Mouse (Mus musculus) forebrain, postnatal 0 days (tissue): ENCODE data around the gene Zdhhc25. TPM values are rescaled to one million over a fixed set of nuclear protein-coding genes. Genes with fewer than 3 reads are reported as not detected.

ENCODE experiments used
- ATAC-seq: fragments of 200-750 bp; cut with Nextera tagmentation; 2 replicates; pipeline ENCODE4 v1.8.0; 2017; ENCODE audit warnings: mild to moderate bottlenecking, moderate library complexity
- DNase-seq: peaks from one replicate; pipeline ENCODE4 v3.0.0-alpha.2; 2015
- H3K27ac ChIP-seq: fragments of 300-500 bp; sonication (generic); 2 replicates; pipeline ENCODE4 v1.5.1; 2014; ENCODE audit warnings: low read depth, mild to moderate bottlenecking, antibody characterized with exemption, low read length, moderate library complexity, mixed read lengths
- H3K27me3 ChIP-seq: fragments of 300-500 bp; sonication (generic); 2 replicates; pipeline ENCODE4 v1.6.1; 2014; ENCODE audit warnings: mild to moderate bottlenecking, low read length, mixed read lengths; ENCODE audit not compliant: insufficient read depth
- H3K36me3 ChIP-seq: fragments of 300-500 bp; sonication (generic); 2 replicates; pipeline ENCODE4 v1.6.1; 2014; ENCODE audit warnings: mild to moderate bottlenecking, moderate library complexity; ENCODE audit not compliant: insufficient read depth
- H3K4me1 ChIP-seq: fragments of 300-500 bp; sonication (generic); 2 replicates; pipeline ENCODE4 v1.6.1; 2014; ENCODE audit warnings: antibody characterized with exemption; ENCODE audit not compliant: insufficient read depth
- H3K4me2 ChIP-seq: fragments of 300-500 bp; sonication (generic); 2 replicates; pipeline ENCODE4 v1.6.1; 2014; ENCODE audit warnings: low read depth, mild to moderate bottlenecking, moderate library complexity
- H3K4me3 ChIP-seq: fragments of 300-500 bp; sonication (generic); 2 replicates; pipeline ENCODE4 v1.5.1; 2014; ENCODE audit warnings: low read depth, low read length, mixed read lengths
- H3K9ac ChIP-seq: fragments of 300-500 bp; sonication (generic); 2 replicates; pipeline ENCODE4 v1.6.1; 2014; ENCODE audit warnings: mild to moderate bottlenecking
- H3K9me3 ChIP-seq: fragments of 300-500 bp; sonication (generic); 2 replicates; pipeline ENCODE4 v1.6.1; 2016; ENCODE audit warnings: low read length
- CTCF ChIP-seq: sonication (generic); IDR thresholded peaks from 2 replicates; pipeline ENCODE4 v1.5.1; 2016; ENCODE audit warnings: antibody characterized with exemption, control low read depth, low read depth
- WGBS: fragments of 180-500 bp; shearing (Covaris S2); extraction: QIAGEN DNeasy Blood & Tissue Kit; methylation state at CpG from one replicate; pipeline ENCODE4 v1.1.7; 2014; 5-methylcytosine and 5-hydroxymethylcytosine counted together
- polyA plus RNA-seq: library from polyadenylated mRNA; unstranded; fragments of >200 nt; fragmentation: Nextera tagmentation; extraction: Ambion mirVana; gene quantifications from 2 replicates; pipeline ENCODE4 v1.2.1, GENCODE M21; 2015
- total RNA-seq: library from RNA; depleted of rRNA; stranded (reverse); fragments of >200 nt; gene quantifications from 2 replicates; pipeline ENCODE4 v1.2.3, GENCODE M21; 2014

Zdhhc25 gene
- total and polyA plus RNA-seq, 2 experiments from 2014 or later = not detected

DNA sequence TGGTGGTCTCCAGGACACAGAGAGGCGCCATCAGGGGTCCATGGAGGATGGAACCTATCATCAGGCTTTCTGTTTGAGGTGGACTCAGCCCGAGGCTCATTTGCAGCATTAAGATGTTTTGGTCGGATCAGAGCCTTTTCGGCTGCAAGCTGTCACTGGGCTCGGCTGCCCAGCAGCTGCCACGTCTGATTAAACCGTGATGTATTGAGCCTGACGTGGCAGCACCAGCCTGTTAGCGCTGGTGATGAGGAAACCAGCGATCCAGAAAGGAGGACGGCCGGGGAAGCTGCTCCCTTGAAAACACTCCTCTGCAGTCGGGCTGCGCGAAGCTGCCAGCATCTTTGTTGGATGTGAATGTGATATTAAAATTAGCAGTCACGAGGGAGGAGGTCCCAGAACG lies 29.4 kb upstream of the Zdhhc25 start:
- ATAC-seq (no peak), DNase-seq (no peak)
- Histone ChIP-seq H3K4me3 (no peak overlapping the region), H3K4me1 (no peaks in the 10 kb centered on the region), H3K27me3 (no peaks in the 10 kb centered on the region), H3K9me3 (no peaks in the 10 kb centered on the region), H3K27ac (no peak overlapping the region), H3K9ac (no peak overlapping the region), H3K4me2 (no peak overlapping the region), H3K36me3 (no peaks in the 10 kb centered on the region)
- no peak for TF ChIP-seq CTCF
- 52% methylated on average over 17 of the region's 17 CpGs for WGBS

DNA sequence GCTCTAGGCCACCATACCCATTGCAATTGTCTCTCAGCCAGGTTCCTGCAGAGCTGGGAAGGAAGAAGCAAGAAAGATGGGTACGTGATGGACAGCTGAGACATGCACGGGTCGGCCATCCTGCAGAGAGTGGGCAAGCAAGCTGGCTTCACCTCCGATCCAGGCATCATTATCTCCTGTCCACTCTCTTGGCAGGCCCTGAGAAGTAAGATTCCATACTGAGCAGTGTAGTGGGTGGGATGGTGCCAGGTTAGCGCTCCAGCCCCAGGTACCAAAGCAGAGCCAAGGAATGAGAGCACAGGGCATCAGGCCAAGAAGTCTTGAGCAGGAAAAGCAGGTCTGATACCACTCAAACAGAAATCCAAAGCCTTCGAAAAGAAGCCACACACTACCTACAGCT lies 20.6 kb upstream of the Zdhhc25 start:
- DNase-seq (no peak), ATAC-seq (no peak)
- no peaks in the 10 kb centered on the region for H3K36me3 ChIP-seq
- H3K27me3 ChIP-seq = no peaks in the 10 kb centered on the region
- H3K4me1 ChIP-seq = no peaks in the 10 kb centered on the region
- no peak for TF ChIP-seq CTCF
- H3K4me3 ChIP-seq = no peak overlapping the region
- H3K9ac ChIP-seq = no peak overlapping the region
- no peak overlapping the region for H3K27ac ChIP-seq
- H3K9me3 ChIP-seq = no peaks in the 10 kb centered on the region
- no peak overlapping the region for H3K4me2 ChIP-seq
- 81% methylated on average over 6 of the region's 6 CpGs for WGBS

GRCm38 (mm10) chr15:88602496-88602895 lies 2.4 kb downstream of the Zdhhc25 start:
- Histone ChIP-seq H3K9ac (no peak overlapping the region), H3K9me3 (0 out of 2 replicates have a peak, but pooled peaks cover 3% of the 10 kb centered on the region), H3K27me3 (no peaks in the 10 kb centered on the region), H3K36me3 (no peaks in the 10 kb centered on the region), H3K4me1 (no peaks in the 10 kb centered on the region), H3K4me3 (no peak overlapping the region), H3K27ac (no peak overlapping the region), H3K4me2 (no peak overlapping the region)
- ATAC-seq (no peak), DNase-seq (no peak)
- WGBS = 94% methylated on average over 3 of the region's 3 CpGs
- no peak for TF ChIP-seq CTCF

- no peaks in the 10 kb centered on the region for H3K4me1 ChIP-seq
- no peak overlapping the region for H3K4me3 ChIP-seq
- H3K9ac ChIP-seq = no peak overlapping the region
- H3K4me2 ChIP-seq = no peak overlapping the region
- no peak overlapping the region for H3K27ac ChIP-seq
- no peak for TF ChIP-seq CTCF
- no peaks in the 10 kb centered on the region for H3K27me3 ChIP-seq
- 69% methylated on average over 9 of the region's 9 CpGs for WGBS
- DNase-seq (no peak), ATAC-seq (no peak)
- 0 out of 2 replicates have a peak, but pooled peaks cover 3% of the 10 kb centered on the region for H3K9me3 ChIP-seq
- no peaks in the 10 kb centered on the region for H3K36me3 ChIP-seq
These were observed 3.1 kb downstream of the Zdhhc25 start for GRCm38 (mm10) chr15:88603091-88603732.

DNA sequence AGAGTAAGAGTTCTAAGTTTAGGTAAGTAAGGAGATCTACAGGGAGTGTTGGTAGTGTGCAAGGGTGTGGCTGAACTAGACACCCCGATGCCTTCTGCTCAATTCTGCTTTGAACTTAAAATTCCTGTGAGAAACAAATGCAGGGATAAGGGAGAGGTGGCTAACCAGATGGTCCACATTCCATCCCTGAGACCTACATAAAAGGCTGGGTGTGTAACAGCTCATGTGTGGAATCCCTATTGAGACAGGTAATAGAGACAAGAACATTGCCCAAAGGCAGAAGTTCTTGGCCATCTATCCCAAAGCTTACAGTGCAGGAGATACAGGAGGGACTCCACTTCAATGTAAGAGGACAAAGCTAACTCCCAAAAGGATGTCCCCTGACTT lies 3.6 kb downstream of the Zdhhc25 start:
- no peaks in the 10 kb centered on the region for H3K27me3 ChIP-seq
- no peak overlapping the region for H3K4me3 ChIP-seq
- WGBS = 97% methylated on average over 1 of the region's 1 CpGs
- ATAC-seq (no peak), DNase-seq (no peak)
- H3K27ac ChIP-seq = no peak overlapping the region
- H3K4me2 ChIP-seq = no peak overlapping the region
- no peak for TF ChIP-seq CTCF
- no peak overlapping the region for H3K9ac ChIP-seq
- 0 out of 2 replicates have a peak, but pooled peaks cover 3% of the 10 kb centered on the region for H3K9me3 ChIP-seq
- no peaks in the 10 kb centered on the region for H3K4me1 ChIP-seq
- no peaks in the 10 kb centered on the region for H3K36me3 ChIP-seq

GRCm38 (mm10) chr15:88604669-88605414 lies 4.7 kb downstream of the Zdhhc25 start:
- H3K9me3 ChIP-seq = 0 out of 2 replicates have a peak, but pooled peaks cover 3% of the 10 kb centered on the region
- H3K27ac ChIP-seq = no peak overlapping the region
- 82% methylated on average over 17 of the region's 17 CpGs for WGBS
- H3K27me3 ChIP-seq = no peaks in the 10 kb centered on the region
- H3K9ac ChIP-seq = no peak overlapping the region
- DNase-seq = no peak
- H3K4me2 ChIP-seq = no peak overlapping the region
- no peak overlapping the region for H3K4me3 ChIP-seq
- no peaks in the 10 kb centered on the region for H3K4me1 ChIP-seq
- no peak for TF ChIP-seq CTCF
- no peaks in the 10 kb centered on the region for H3K36me3 ChIP-seq
- ATAC-seq = no peak

- no peaks in the 10 kb centered on the region for H3K27me3 ChIP-seq
- no peak overlapping the region for H3K9ac ChIP-seq
- no peaks in the 10 kb centered on the region for H3K4me1 ChIP-seq
- H3K36me3 ChIP-seq = no peaks in the 10 kb centered on the region
- WGBS = 89% methylated on average over 5 of the region's 5 CpGs
- H3K4me3 ChIP-seq = no peak overlapping the region
- ATAC-seq = no peak
- TF ChIP-seq CTCF = no peak
- no peak overlapping the region for H3K27ac ChIP-seq
- DNase-seq = no peak
- H3K4me2 ChIP-seq = no peak overlapping the region
- H3K9me3 ChIP-seq = 0 out of 2 replicates have a peak, but pooled peaks cover 3% of the 10 kb centered on the region
These were observed 5.3 kb downstream of the Zdhhc25 start for GRCm38 (mm10) chr15:88605415-88605785.
